Mouse (Mus musculus) ES-Bruce4 (cell line): ENCODE measurements around the gene Mastl. TPM values are rescaled to one million over a fixed set of nuclear protein-coding genes. Genes with fewer than 3 reads are reported as not detected.

ENCODE experiments used
- H3K27ac ChIP-seq: 2 replicates; pipeline ENCODE4 v1.5.1; 2012; ENCODE audit warnings: low read length, inconsistent platforms; ENCODE audit not compliant: insufficient read depth
- H3K27me3 ChIP-seq: 2 replicates; pipeline ENCODE4 v1.6.1; 2012; ENCODE audit warnings: mild to moderate bottlenecking, low read length, inconsistent platforms; ENCODE audit not compliant: control insufficient read depth, poor library complexity, insufficient read depth, severe bottlenecking
- H3K36me3 ChIP-seq: 2 replicates; pipeline ENCODE4 v1.6.1; 2012; ENCODE audit warnings: inconsistent platforms, mild to moderate bottlenecking, low read length, moderate library complexity; ENCODE audit not compliant: control insufficient read depth, poor library complexity, insufficient read depth, severe bottlenecking
- H3K4me1 ChIP-seq: one replicate; pipeline ENCODE4 v1.8.1; 2011; ENCODE audit warnings: low read length; ENCODE audit not compliant: control insufficient read depth, insufficient read depth
- H3K4me3 ChIP-seq: 2 replicates; pipeline ENCODE4 v1.5.1; 2011; ENCODE audit warnings: low read depth, mild to moderate bottlenecking, low read length
- H3K9ac ChIP-seq: 2 replicates; pipeline ENCODE4 v1.6.1; 2012; ENCODE audit warnings: low read depth, mild to moderate bottlenecking, inconsistent platforms; ENCODE audit not compliant: poor library complexity, severe bottlenecking
- H3K9me3 ChIP-seq: replicated peaks from 2 replicates; pipeline ENCODE4 v1.6.1; 2012; ENCODE audit warnings: mild to moderate bottlenecking, low read length, inconsistent platforms; ENCODE audit not compliant: control insufficient read depth, poor library complexity, insufficient read depth, severe bottlenecking
- CTCF ChIP-seq: IDR thresholded peaks from one replicate; pipeline ENCODE4 v1.8.1; 2011; ENCODE audit warnings: low read depth, low read length
- EP300 ChIP-seq: IDR thresholded peaks from 2 replicates; pipeline ENCODE4 v1.6.1; 2011; ENCODE audit warnings: low read depth, low read length; ENCODE audit not compliant: insufficient read depth
- POLR2A ChIP-seq: IDR thresholded peaks from one replicate; pipeline ENCODE4 v1.8.1; 2011; ENCODE audit warnings: low read length; ENCODE audit not compliant: insufficient read depth
- polyA plus RNA-seq: library from polyadenylated mRNA; stranded (reverse); fragments of >200 nt; gene quantifications from 2 replicates; pipeline ENCODE4 v1.2.4, GENCODE M21; 2011; ENCODE audit warnings: low read depth; ENCODE audit not compliant: missing spikeins, insufficient read depth, insufficient read length

The Mastl gene
- polyA plus RNA-seq, 1 experiment, result 43.9 TPM

DNA sequence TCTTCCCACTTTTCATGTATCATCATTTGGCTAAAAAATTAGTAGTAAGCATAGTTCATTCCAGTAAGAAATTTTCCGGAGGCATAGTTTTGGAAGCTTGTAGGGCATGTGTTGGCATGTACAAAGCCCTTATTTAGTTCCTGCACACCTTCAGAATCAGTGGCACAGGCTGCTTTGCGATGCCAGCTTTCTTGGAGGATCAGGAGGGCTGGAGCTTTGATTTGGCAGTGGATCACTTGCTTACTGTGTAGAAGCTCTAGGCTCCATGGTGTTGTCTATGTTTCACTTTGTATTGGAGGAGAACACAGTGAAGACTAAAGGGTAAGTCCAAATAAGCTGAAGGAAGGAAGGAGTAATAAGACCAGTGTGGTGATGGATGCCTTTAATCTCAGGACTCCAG, 85.3 kb downstream of the Mastl start:
- TF ChIP-seq EP300 (no peak), POLR2A (no peak)
- Histone ChIP-seq H3K27ac (no peak overlapping the region; the same call in 1 of the 2 replicates), H3K9ac (no peak overlapping the region), H3K4me3 (no peak overlapping the region), H3K36me3 (no peaks in the 10 kb centered on the region), H3K9me3 (no peaks in the 10 kb centered on the region), H3K4me1 (no peaks in the 10 kb centered on the region), H3K27me3 (no peaks in the 10 kb centered on the region)

GRCm38 (mm10) chr2:23068894-23069744, 86.7 kb downstream of the Mastl start:
- Histone ChIP-seq H3K36me3 (no peaks in the 10 kb centered on the region), H3K4me1 (no peaks in the 10 kb centered on the region), H3K9ac (peak overlapping the region; percentile 45), H3K27me3 (no peaks in the 10 kb centered on the region), H3K27ac (peak overlapping the region; percentile 75), H3K9me3 (no peaks in the 10 kb centered on the region), H3K4me3 (peak overlapping the region; percentile 73)
- no peak for TF ChIP-seq CTCF
- TF ChIP-seq EP300, result no peak
- no peak for TF ChIP-seq POLR2A

DNA sequence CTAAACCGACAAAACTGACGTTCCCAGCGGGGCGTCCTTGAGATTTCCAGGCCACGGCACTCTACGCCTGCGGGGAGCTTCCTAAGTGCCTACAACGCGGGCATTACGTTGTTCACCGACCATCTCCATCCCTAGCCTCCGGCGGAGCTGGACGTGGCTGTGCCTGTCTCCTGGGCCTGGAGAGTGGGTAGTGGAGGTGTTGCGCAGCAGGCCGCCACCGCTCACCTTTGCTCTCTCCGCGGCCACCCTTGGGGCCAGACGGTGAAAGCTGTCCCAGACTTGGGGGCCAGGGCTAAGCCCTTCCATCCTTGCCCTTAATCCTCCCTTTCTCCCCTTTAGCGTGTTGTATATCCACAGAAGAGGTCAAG, 87.5 kb downstream of the Mastl start:
- H3K9me3 ChIP-seq, result no peaks in the 10 kb centered on the region
- peak overlapping the region; percentile 45 for H3K9ac ChIP-seq
- H3K27me3 ChIP-seq, result no peaks in the 10 kb centered on the region
- no peak for TF ChIP-seq EP300
- TF ChIP-seq POLR2A, result no peak
- no peak for TF ChIP-seq CTCF
- peak overlapping the region; percentile 54 for H3K27ac ChIP-seq
- H3K4me3 ChIP-seq, result peak overlapping the region; percentile 73
- H3K4me1 ChIP-seq, result no peaks in the 10 kb centered on the region
- no peaks in the 10 kb centered on the region for H3K36me3 ChIP-seq

GRCm38 (mm10) chr2:23067552-23068369, 88.1 kb downstream of the Mastl start, which contains the start of gene Acbd5:
Gene Acbd5 (plus strand): TSS chr2:23068167.
- H3K9ac ChIP-seq, result peak within 1 kb of the TSS; percentile 45
- no peaks in the 10 kb centered on the region for H3K27me3 ChIP-seq
- H3K4me3 ChIP-seq, result peak within 1 kb of the TSS; percentile 73
- H3K4me1 ChIP-seq, result no peaks in the 10 kb centered on the region
- TF ChIP-seq EP300 (peak; percentile 40; the same call in 1 of the 2 replicates), POLR2A (peak; percentile 36), CTCF (no peak)
- H3K36me3 ChIP-seq, result no peaks in the 10 kb centered on the region
- H3K27ac ChIP-seq, result peak within 1 kb of the TSS; percentile 89
- no peaks in the 10 kb centered on the region for H3K9me3 ChIP-seq

Other genes starting within 250 kb of the Mastl start
- gene Abi1, start 115.8 kb downstream of the Mastl start, polyA plus RNA-seq, result 103 and 104 TPM in 2 replicates
- gene Acbd5, start 87.9 kb downstream of the Mastl start, polyA plus RNA-seq, result 26.6 and 35.5 TPM in 2 replicates
- 126 and 134 TPM in 2 replicates for gene Yme1l1, start 345 bp upstream of the Mastl start, polyA plus RNA-seq
- gene 4931423N10Rik, start 51.5 kb upstream of the Mastl start, polyA plus RNA-seq, result 0.40 TPM in 1 of 2 replicates, not detected in the other
- not detected in 2 replicates for gene Nxph2, start 165.2 kb upstream of the Mastl start, polyA plus RNA-seq